Mouse (Mus musculus) lung, adult 2 months (tissue): ENCODE measurements around the gene Zcchc24.

Source experiments
- CTCF ChIP-seq: fragments of 200-500 bp; IDR thresholded peaks from 2 replicates; pipeline ENCODE4 v1.5.1; 2011; ENCODE audit warnings: mild to moderate bottlenecking, low read length, control low read depth; ENCODE audit not compliant: insufficient read depth
- POLR2A ChIP-seq: fragments of 200-500 bp; IDR thresholded peaks from 2 replicates; pipeline ENCODE4 v1.6.1; 2011; ENCODE audit warnings: low read depth, mild to moderate bottlenecking, control low read depth, low read length, borderline replicate concordance; ENCODE audit errors: extremely low read depth

DNA sequence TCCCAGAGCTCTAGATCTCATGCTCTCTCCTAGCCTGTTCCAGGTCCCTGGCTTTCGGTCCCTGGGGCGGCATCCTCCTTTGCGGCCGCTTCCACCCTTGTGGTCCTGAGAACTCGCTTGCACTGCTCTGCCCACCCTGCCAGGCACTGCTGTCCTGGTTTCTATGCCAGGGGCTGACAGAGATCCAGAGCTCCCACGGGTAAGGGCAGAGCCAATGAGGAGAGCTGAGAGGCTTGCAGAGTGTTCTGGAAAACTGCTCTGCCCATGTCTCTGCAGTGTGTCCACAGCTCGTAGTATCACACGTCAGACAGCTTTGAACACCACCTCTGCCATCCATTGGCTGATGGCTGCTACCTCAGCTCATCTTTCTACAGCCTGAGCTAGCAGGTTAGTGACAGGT lies 51.1 kb downstream of the Zcchc24 start:
- TF ChIP-seq POLR2A = no peak
- no peak for TF ChIP-seq CTCF
